Mouse (Mus musculus) gastrocnemius, adult 18-20 months (tissue): ENCODE data around the gene Bag6. TPM values are rescaled to one million over a fixed set of nuclear protein-coding genes. Genes with fewer than 3 reads are reported as not detected.

Experiments used
- DNase-seq: peaks from one replicate; pipeline ENCODE4 v3.0.0; 2021; ENCODE audit warnings: low spot score
- long read RNA-seq, 2 experiments: library from polyadenylated mRNA; stranded (forward); transcript quantifications; one replicate each; pipeline ENCODE4 v2.0.0; 2021
- total RNA-seq, 2 experiments: library from RNA; stranded (reverse); gene quantifications; 2 replicates each; pipeline ENCODE4 v1.2.3; 2021

Gene Bag6
- 100 to 1,000 TPM; 233 to 265 TPM for total RNA-seq
- long read RNA-seq, experiment 1, transcript Bag6-201 (25 exons, 3,858 nt) = major isoform, 14 of 133 reads
- long read RNA-seq, experiment 1, partial matches to known transcripts = 30 of 133 reads
- long read RNA-seq, experiment 1, other reads (novel, unspliced or antisense) = 88 of 133 reads
- long read RNA-seq, experiment 2, transcript Bag6-201 (25 exons, 3,858 nt) = major isoform, 10 of 125 reads
- long read RNA-seq, experiment 2, partial matches to known transcripts = 35 of 125 reads
- long read RNA-seq, experiment 2, other reads (novel, unspliced or antisense) = 79 of 125 reads

GRCm38 (mm10) chr17:35134801-35135590 lies at the start of gene Bag6:
Bag6 (plus strand) TSS chr17:35135178.
- peak; percentile 93 for DNase-seq

GRCm38 (mm10) chr17:35085208-35085865 lies 49.6 kb upstream of the Bag6 start, which contains the start of gene Ly6g6f:
Ly6g6f (minus strand) TSS chr17:35085610.
- no peak for DNase-seq

GRCm38 (mm10) chr17:35088151-35088550 lies 46.8 kb upstream of the Bag6 start:
- no peak for DNase-seq

GRCm38 (mm10) chr17:35088825-35089644 lies 45.9 kb upstream of the Bag6 start, which contains the start of gene Abhd16a:
Abhd16a (plus strand) TSS chr17:35089263.
- peak; percentile 94 for DNase-seq

GRCm38 (mm10) chr17:35090166-35090932 lies 44.6 kb upstream of the Bag6 start:
- DNase-seq = peak; percentile 69

DNA sequence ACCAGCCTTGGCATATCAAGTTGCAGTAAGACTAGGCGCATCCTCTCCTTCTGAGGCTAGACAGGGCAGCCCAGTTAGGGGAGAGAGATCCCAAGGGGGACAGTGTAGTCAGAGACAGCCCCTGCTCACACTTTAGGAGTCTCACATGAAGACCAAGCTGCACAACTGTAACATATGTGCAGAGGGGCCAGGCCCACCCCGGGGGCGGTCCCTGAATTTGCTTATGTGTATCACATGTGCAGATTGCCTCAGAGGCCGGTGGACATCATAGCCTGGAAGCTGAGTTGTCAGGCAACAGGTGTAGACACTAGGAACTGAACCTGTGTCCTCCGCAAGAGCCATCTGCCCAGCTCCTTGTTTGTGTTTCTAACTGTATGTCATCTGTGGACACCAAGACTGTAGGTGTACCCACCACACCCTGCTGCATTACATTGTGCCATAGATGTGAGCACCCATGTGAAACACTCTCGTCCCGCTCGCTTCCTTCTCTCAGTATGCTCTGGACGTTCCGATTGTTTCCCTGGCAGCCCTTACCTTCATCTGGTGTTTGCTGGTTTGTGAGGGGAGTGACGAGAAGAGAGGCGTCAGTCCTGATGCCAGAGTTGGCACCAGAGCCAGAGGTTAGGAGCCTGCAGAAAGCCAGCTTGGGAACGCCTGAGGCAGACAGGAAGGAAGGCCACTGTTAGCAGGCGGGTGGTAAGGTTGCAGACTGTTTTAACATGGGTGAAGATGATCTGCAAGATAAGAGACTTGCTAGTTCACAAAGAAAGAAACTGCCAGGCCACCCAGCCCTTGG lies 42.4 kb upstream of the Bag6 start:
- no peak for DNase-seq

- DNase-seq = no peak
These were observed 40.3 kb upstream of the Bag6 start for GRCm38 (mm10) chr17:35094475-35095365.

DNA sequence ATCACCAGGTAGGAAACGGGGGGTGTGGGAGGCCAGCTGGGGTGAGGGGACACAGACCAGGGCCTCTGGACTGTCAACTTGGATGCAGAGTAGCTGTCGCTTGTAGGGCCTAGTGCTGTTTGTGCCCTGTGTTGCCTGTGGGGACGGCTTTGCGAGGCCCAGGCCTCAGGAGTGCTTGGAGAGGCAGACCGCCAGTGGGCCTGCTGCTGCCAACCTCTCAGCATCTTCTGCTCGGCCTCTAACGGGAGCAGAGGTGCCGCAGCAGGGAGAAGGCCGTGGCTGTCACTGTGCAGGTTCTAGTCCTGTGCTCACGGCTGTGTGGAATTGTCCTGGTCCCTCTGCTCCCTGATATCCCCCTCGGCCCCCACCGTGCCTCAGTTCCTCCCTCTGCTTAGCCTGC lies 38.4 kb upstream of the Bag6 start:
- DNase-seq = no peak

GRCm38 (mm10) chr17:35097164-35097655 lies 37.8 kb upstream of the Bag6 start:
- no peak for DNase-seq

GRCm38 (mm10) chr17:35100196-35100765 lies 34.7 kb upstream of the Bag6 start:
- DNase-seq = no peak

DNA sequence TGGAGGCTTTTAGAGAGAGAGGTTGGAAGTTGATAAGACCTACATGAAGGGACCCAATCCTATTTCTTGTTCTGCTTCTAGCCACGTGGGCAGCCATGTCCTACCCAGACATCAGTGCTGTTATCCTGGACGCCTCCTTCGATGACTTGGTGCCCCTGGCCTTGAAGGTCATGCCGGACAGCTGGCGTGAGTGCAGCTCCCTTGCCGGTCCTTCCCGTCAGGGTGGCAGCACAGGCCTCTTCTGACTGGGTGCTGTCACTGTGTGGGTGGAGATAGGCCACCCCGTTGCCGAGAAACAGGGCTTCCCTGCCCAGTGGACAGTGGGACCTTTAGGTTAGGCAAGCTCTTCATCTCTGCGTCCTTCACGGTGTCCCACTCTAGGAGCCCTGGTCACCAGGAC lies 33.8 kb upstream of the Bag6 start:
- no peak for DNase-seq

GRCm38 (mm10) chr17:35102299-35102698 lies 32.7 kb upstream of the Bag6 start:
- no peak for DNase-seq

DNA sequence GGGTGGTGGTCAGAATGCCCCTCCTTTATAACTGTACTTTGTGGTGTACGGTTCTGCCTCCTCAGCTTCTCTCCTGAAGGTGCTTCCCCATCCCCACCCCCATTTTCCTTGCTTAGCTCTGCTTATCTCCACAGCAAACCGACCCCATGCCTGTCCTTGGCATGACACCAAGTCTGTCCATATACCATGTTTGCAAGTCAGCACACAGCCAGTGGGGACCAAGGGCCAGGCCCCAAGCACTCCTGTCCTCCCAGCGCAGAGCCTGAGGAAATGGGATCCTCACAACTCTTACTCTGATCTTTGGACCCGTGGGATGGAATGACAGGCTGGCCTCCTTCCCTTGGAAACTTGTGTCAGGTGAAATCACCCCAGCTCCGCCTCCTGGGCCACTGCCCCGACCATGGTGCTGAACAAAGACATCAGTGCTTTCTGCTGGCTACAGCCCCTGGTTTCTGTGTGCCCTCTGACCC lies 31.7 kb upstream of the Bag6 start:
- peak; percentile 51 for DNase-seq

- no peak for DNase-seq
These were observed 30.9 kb upstream of the Bag6 start for GRCm38 (mm10) chr17:35104079-35104478.

DNA sequence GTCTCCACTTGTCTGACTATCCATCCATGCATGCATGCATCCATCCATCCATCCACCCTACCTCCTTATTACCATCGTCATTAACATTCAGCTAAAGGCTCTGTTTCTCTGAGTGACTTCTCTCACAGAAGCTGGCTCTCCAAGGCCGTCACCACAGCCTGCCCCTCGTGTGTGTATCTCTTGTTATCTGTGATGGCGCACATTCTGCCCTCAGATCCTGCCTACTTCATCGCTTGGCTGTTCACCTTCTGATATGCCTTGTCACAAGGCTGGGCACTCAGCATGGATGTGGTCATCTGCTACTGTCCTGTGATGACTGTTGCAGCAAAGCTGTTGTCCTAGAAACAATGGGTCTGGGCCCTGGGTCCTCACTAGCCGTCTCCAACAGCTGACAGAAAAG lies 30.2 kb upstream of the Bag6 start:
- DNase-seq = no peak

DNA sequence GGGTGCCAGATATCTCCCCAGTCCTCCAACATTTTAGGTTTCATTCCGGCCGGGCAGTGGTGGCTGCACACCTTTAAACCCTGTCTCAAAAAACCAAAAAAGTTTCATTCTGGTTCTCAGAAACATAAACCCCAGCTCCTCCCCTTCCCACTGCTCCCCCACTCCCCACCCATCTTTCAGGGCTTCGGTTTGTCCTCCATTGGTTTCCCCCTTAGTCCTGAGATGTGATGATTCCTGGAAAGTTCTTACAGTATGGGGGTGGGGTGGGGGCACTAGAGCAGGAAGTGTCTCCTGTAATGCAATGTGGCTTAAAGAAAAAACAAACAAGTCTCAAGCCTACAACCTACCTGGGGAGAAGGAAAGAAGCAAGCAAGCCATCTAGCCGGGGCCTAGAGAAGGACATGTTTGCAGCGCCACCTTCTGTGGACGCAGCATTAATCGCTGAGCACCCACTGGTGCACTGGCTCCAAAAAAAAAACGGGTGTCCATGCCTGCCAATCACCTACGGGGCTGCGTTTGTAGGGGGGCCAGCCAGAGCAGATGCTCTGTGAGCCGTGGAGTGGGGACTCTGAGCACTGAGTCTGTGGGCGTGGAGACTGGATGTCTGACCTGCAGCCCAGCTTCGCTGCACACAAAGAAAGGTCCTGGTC lies 29.1 kb upstream of the Bag6 start:
- DNase-seq = no peak

- DNase-seq = no peak
These were observed 28.5 kb upstream of the Bag6 start for GRCm38 (mm10) chr17:35106522-35106921.
